Mouse (Mus musculus): Measurements from ENCODE around the gene Dlk2.

Dlk2 gene

DNA sequence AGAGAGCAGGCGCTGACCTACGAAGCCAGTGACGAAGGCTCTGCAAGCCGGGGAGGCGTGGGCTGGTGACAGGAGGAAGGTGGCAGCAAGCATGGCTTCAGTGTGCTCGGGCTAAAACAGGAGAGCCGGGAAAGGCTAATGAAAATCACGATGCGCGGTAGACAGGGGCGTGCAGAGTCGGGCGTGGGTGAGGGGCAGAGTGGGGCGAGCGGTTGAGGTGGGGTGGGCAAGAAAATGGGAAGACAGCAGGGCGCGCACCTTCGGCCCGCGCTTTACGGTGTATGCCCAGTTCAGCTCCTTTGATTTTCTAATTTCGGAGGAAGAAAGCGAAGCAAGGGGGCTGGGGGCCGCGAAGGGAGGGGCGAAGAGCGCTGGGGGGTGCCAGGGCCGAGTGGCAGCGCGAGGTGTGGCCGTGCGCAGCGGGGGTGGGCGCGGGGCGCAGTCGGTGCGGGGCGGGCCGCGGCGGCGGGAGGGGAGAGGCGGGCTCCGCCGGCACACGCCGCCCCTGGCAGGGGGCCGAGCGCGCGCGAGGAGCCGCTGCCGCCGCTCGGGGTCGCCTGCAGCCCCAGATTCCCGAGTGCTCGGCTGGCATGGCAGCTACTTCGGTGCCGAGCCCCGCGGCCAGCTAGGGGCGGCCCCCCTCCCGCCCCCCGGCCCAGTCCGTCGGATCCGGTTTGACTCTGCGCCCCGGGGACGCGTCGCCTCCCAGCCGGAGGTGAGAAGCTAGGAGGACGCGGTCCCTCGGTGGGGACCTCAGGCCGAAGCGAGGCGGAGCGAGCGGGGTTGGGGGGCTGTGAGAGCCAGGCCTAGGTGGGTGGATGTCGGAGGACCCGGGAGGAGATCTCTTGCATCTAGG lies at the start of gene Dlk2:
Gene Dlk2 (plus strand): TSS at position 58 of the 856 bp plus-strand sequence.
- DNase-seq (ENCODE audit: low spot score in 2 of 2), result peak; percentile 71 to 75

DNA sequence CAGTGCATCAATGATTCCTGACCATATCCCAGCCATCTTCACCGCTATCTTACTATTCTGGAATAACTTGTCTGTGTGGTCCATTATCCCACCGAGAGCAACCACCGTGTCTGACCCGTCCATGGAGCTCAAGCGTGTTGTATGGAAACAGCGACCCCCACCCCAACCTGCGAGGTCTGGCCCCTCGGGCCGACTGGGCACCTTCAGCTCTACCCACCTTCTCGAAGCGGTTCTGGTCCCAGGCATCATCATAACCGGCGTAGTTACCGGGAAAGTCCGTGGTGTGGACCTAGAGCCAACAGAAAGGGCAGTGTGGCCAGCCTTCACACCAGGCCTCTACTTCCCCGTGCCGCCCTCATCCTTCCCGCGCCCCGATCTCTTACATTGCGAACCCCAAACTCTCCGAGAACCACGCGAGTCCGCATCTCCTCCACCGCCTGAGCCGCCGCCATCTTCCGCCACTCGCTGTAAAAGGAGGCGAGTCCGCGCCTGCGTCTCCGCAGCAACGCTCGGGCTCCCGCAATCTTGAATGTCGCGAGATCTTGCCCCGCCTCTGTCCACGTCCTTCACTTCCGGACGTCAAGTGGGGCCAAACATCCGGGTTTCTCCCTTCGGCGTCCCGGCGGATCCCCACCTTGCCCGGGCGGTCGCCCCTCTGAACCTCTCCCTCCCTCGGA lies 49.6 kb upstream of the Dlk2 start, which contains the start of the genes Polr1c and Yipf3:
Gene Polr1c (minus strand): TSS at position 543 of the 677 bp plus-strand sequence.
Gene Yipf3 (plus strand): TSS at position 569 of the 677 bp plus-strand sequence.
- peak; percentile 96 for DNase-seq (ENCODE audit: low spot score in 2 of 2)

DNA sequence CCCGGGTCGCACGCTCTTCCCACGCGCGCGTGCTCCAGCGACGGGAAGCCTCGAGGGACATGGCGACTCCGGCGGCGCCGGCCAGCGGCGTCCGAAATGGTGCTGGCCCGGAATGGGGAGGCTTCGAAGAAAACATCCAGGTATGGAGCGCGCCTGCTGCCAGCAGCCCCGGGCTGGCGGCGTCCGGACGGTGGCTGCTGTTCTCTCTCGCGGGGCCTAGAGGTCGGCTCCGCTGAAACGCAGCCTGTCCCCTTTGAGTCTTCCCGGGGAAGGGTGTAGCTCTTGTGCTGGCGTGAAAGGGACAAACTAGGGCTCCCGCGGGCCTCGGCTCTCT lies 49.1 kb upstream of the Dlk2 start:
- DNase-seq (ENCODE audit: low spot score in 2 of 2), result no peak

DNA sequence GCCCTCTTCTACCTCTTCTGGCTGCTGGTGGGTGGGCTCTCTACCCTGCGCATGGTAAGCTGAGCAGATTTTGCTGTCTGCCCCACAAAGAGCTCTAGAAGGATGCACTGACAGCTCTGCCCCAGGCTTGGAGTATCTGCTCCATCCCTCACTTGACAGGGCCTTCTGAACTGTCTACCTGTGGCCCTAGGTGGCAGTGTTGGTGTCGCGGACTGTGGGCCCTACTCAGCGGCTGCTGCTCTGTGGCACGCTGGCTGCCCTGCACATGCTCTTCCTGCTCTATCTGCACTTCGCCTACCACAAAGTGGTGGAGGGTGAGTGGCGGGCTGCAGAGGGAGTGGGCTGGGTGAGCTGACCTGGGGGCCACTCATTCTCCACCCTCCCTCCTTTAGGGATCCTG lies 46.0 kb upstream of the Dlk2 start:
- DNase-seq (ENCODE audit: low spot score in 2 of 2), result no peak

DNA sequence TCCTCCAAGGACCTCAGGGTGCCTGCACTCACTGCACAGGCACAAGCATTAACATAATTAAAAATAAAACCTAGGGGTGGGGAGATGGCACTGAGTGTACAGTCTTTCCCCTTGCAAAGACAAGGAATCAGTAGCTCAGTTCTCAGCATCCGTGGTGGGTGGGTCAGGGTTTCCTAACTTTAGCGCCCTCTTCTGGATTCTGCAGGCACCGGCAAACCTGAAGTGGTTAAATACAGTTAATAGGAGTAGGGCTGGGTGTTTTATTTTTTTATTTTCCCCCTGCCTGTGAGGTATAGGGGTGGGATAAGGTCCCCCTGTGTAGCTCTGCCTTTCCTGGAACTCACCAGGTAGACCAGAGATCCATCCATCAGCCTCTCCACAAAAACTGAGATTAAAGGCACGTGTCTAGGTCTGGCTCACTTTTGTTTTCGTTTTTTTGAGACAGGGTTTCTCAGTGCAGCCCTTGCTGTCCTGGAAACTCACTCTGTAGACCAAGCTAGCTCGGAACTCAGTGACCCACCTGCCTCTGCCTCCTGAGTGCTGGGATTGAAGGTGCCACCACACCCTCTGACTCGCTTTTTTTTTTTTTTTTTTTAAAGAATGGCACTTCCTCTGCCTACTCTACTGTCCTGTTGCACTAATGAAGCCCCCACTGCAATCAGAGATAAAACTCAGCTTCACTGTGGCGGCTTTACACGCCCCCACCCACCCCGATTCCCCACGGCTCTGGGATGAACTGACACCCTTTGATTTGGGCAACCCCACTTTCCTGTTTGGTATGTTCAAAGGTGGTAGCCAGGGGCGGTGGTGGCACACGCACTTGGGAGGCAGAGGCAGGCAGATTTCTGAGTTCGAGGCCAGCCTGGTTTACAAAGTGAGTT lies 44.4 kb upstream of the Dlk2 start:
- no peak for DNase-seq (ENCODE audit: low spot score in 2 of 2)

DNA sequence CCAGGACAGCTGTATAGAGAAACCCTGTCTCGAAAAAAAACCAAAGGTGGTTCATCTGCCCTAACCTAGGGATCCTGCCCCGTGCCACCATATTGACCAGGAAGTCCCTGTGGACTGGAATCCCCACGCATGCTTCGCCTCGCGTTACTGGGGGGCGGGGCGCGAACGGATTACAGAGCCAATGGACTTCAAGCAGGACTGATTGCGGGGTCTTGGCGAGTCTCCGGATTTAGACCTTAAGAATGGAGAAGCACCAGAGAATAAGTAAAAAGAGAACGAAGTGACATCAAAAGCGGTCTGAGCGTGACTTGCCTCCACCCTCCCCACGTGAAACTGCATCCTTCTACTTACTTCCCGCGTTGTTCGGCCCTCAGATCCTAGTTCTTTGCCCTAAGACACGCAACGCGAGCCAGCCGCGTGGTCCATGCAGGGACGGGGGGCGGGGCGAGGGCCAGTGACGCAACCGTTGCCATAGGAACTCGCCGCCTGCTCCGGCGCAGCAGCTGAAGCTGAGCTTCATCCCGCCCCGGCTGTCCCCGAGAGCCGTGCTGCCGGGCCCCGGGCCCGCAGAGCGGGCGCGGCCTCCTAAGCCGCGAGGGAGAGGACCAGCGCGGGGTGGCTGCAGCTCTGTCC lies 43.7 kb upstream of the Dlk2 start, which contains the start of gene Lrrc73:
Gene Lrrc73 (plus strand): TSS at position 80 of the 633 bp plus-strand sequence.
- peak; percentile 94 to 97 for DNase-seq (ENCODE audit: low spot score in 2 of 2)

DNA sequence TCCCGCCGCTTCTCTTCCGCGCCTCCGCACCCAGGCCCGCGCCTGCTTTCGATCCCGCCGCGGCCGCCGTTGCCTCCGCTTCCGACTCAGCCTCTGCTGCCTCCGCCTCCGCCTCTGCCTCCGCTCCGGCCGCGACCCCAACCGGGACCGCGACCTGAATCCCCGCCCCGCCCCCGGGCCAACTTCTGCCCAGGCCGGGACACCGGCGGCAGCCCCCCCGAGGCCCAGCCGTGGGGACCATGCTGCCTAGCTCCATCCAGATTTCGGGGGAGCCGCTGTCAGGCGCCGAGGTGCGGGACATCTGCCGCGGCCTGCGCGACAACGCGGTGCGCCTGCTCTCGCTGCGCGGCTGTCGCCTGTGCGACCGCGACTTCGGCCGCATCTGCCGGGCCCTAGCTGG lies 43.1 kb upstream of the Dlk2 start:
- DNase-seq (ENCODE audit: low spot score in 2 of 2), result no peak

DNA sequence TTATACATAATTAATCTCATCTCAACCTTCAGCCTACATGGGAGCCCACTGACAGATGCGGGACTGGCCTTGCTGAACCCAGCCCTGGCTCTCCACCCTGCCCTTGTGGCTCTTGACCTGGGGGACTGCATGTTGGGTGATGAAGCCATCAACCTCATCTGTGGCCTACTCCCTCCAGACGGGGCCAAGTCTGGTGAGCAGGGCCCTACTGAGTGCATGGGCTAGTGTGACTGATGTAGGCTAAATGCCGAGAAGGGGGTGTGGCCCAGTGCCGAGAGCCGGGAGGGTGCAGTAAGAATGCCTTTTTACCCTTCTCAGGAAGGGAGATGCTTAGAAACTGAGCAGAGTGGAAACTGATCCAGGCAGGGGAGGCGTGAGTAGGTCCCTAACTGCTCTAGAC lies 42.1 kb upstream of the Dlk2 start:
- DNase-seq (ENCODE audit: low spot score in 2 of 2), result no peak

DNA sequence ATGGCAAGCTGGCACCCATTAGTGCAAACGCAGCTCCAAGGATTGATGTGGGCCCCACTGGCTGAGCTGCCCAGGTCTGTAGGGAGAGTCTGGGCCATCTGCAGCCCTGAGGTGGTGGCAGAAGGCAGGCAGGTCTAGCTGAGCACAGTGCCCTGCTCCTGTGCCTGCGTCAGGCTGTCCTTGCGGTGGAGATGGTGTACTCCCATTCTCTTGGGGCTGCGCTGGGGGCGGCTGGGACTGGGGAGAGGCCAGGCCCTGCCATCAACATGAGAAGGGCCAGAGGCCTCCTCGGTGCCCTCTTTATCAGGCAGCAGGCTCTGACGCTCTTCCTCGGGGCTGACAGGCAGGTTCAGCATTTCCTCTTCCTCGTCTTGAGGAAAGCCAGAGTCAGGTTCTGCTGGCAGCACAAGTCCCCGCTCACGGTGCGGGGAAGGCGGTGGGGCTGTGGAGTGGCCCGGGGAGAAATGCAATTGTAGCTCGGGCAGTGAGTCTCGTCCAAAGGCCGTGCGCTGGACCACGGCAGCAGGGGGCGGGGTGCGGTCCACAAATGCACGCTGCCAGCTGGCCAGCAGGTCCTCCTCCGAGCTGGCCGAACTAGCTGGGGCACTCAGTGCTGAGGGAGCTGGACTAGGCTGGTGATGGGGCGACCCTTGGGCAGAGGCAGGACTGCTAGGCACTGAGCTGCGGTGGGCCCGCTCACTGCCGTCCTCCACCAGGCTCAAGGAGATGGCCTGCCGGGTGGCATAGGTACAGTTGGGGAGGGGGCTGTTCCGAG lies 38.8 kb upstream of the Dlk2 start:
- DNase-seq (ENCODE audit: low spot score in 2 of 2), result no peak

DNA sequence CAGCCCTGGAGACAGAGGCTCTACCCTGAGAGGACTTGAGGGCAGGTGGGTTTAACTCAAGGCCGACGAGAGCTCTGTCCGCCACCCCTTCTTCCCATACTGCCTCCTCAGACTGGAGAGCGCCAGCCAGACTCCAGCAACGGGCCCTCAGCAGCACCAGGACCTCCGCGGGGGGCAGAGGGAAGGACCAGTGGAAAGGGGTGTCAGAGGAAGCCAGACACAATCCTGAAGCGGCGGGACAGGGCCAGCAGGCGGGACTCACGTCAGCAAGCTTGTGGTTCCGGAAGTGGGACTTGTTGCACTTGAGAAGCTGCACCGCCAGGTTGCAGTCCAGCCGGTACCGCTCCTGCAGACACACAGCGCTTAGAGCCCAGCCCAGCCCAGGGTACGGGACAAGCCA lies 37.5 kb upstream of the Dlk2 start:
- DNase-seq (ENCODE audit: low spot score in 2 of 2), result no peak

DNA sequence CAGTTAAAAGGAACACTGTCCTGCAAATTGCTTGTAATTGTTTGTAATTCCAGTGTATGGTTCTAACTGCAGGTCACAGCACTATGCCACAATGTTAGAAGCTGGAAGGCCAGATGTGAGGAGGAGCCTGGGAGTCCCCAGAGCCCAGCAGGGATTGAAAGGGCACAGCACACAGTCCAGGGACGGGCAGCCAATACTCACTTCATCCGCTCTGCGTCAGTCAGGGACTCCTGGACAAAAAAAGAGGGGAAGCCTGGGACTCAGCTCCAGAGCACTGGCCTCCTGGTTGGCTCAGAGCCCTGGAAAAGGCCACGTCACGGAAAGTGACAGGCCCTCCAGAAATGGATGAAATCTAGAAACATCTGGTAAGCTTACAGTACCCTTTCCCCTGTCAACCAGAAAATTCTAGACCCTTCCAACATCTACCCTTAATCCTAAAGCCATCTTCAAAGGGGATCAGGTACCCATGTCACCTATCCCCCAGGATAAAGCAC lies 35.0 kb upstream of the Dlk2 start:
- no peak for DNase-seq (ENCODE audit: low spot score in 2 of 2)

DNA sequence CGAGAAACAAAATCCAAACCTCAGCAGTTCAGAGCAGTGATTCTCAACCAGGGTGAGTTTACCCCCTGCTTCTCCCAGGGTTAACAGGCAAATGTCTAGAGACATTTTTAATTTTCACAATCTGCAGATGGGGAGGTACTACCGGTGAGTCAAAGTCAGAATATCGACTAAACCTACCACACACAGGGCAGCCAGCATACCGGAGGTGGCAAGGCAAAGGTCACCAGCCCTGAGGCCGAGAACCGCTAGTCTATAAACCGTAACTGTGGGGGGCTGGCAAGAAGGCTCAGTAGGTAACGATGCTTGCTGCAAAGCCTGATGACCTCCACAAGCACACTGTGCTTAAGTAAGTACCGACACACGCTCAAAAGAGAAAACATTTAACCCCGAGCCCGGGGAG lies 31.7 kb upstream of the Dlk2 start:
- DNase-seq (ENCODE audit: low spot score in 2 of 2), result no peak

DNA sequence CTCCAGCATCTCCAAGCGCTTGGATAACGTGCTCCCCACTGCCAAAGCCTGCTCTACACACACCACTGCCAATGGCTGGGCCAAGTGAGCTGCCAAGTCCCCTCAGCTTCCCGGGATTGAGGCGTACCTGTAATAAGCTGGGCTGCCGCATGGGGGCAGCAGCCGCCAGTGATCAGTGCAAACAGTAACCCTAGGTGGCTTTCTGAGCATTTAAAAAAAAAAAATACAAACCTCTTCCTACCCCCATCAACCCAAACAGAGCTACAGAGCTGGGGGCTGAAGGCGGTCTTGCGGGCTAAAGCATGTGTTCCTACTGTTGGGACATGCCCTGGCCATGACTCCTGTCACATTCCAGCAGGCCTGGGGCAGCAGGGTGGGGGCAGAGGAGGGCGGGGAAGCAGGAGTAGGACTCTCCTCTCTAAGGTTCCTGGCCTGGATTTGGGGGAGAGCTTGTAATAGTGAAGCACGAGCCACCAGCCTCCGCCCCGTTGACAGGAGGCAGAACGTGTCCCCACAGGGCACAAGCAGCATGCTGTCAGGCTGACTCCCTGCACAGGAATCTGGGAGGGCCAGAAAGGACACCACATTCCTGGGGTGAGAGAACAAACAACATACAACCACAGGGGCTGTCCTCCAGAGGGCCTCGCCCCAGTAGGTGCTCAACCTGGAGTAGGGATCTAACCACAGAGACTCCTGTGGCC lies 31.2 kb upstream of the Dlk2 start:
- peak; percentile 87 to 89 for DNase-seq (ENCODE audit: low spot score in 2 of 2)

DNA sequence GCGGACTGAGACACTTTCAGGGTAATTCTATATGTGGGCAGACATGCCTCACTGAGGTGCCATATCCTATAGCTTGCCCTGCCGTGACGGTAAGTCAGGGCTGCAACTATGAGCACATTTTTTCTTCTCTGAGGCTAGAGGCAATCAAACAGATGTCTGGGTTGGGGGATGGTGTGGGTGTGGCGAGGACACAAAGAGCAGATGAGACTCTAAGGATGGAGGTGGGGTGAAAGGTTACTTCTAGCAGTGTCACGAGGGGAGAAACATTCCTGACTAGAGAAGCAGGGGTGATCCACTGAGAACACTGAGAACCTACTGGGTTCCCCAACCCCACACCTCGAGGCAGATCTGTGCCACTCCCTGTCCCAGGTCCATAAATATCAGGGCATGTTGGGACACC lies 30.2 kb upstream of the Dlk2 start:
- DNase-seq (ENCODE audit: low spot score in 2 of 2), result no peak

DNA sequence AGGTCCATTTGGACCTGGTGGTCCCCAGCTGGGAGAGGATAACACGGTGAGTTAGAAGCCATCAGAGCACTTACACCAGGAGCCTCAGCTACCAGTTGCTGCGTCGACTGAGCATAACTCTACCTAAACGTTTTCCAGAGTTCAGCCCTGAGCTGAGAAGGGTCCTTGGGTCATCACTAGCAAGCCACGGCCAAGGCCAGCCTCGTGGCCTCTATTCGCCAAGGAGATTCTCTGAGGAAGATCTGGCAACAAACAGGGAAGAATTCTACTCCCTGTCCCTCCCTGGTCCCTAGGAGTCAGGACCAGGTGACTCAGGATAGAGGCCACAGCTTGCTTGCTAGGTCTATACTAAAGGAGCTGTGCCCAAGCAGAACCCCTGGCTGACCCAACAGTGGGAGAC lies 29.7 kb upstream of the Dlk2 start:
- DNase-seq (ENCODE audit: low spot score in 2 of 2), result no peak

DNA sequence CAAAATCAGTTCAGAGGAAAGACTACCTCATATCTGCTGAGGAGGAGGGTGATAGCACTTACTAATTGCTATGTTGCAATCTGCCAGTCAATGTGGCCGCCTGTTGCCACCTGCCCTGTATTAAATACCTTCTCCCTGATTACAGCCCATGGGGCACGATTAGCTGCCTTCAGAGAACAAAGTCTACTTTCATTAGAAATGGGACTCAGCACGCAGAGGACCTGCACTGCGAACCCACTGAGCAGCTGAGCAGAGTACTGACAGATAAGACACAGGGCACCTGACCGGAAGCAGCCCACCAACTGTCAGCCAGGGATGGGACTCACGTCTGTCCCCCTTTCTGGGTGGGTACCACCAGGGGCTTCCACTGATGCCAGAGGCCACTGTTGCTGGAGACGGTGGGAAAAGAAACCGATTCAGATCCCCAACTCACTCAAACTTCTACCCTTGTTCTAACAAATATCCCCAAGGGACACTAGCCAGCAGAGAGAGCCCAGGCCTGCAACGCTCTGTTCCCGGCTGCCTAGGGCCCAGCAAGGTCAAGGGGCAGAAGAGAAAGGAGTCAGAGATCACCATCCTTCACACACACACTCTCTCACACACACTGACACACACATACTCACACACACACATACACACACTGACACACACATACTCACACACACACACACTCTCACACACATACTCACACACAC lies 29.0 kb upstream of the Dlk2 start:
- no peak for DNase-seq (ENCODE audit: low spot score in 2 of 2)

DNA sequence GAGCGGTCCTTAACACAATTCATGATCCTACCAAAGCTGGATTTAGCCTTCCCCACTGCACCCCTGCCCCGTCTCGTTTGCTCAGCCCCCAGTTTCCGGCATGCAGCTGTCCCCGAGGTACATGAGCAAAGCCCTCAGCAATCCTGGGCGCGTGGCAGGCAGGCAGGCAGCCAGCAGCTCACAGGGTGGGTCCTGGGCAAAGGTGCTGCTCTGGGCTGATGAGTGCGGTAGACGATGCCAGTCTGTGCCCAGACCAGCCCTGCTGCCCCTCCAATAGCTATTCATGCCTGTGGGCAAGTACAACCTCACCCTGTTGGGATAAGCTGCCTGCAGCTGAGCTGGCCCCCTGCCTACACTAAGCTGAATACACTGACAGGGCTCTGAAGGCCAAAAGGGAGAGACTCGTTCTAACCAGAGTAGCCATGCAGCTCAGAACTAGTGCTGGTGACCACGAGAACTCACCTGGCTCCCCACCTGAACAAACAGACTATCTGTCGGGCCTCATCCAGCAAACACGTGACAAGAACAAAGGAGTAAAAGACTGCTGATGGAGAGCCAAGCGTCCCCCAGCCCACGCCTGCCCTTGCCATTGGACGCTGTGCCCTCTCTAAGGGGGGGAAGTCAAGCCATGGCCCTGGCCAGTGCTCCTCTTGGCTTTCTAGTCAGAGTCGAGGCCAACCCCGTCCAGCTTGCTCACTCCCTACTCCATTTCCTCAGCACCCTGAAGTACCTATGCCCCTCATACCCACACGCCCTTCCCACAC lies 27.3 kb upstream of the Dlk2 start:
- DNase-seq (ENCODE audit: low spot score in 2 of 2), result peak in 1 of 2 experiments; percentile 18

DNA sequence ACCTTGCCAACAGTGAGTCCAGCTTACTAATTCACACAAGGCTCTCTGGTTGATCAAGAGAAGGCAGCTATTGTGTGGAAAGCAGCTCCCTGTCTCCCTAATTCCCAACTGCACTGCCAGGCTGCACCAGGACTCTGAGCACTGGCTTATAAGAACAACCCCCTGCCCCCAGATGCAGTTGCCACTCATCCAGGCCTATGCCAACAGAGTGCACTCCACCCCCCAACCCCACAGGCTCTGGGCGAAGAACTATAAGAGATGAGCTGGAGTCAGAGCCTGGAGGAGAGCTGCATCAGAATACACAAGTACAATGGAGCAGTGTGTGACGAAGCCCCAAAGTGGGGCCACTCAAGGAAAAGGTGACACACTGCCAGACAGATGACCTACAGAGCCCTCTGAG lies 25.2 kb upstream of the Dlk2 start:
- DNase-seq (ENCODE audit: low spot score in 2 of 2), result no peak

DNA sequence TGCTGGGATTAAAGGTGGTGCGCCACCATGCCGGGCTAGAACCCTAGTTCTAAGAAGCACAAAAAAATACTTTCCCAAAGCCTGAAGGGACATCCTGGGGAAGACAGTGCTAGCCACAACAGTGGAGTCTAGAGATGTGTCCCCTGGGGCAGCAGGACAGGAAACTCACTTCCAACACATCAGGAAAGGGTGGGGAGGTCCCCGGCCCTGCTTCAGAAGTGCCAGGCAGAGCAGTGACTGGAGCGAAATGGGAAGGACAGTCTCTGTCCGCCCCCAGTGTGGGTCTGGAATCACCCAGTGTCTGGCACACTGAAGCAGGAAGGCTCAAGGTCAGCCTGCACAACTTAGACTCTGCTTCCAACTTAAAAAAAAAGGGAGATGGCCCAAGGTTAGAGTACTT lies 24.5 kb upstream of the Dlk2 start:
- DNase-seq (ENCODE audit: low spot score in 2 of 2), result no peak
